Mouse (Mus musculus) frontal cortex, adult 2 months (tissue): Measurements from ENCODE around the gene Csad. TPM values are rescaled to one million over a fixed set of nuclear protein-coding genes. Genes with fewer than 3 reads are reported as not detected.

Source experiments
- DNase-seq, 2 experiments: peaks; one replicate each; pipeline ENCODE4 v3.0.0; 2022; ENCODE audit warnings: low spot score in 1 of 2; ENCODE audit errors: extremely low spot score in 1 of 2
- polyA plus RNA-seq: library from polyadenylated mRNA; depleted of rRNA; stranded (reverse); fragments of >200 nt; gene quantifications from 2 replicates; pipeline ENCODE4 v1.2.3, GENCODE M21; 2012; rRNA removed

Csad gene
- polyA plus RNA-seq, 1 experiment = 42.0 TPM

DNA sequence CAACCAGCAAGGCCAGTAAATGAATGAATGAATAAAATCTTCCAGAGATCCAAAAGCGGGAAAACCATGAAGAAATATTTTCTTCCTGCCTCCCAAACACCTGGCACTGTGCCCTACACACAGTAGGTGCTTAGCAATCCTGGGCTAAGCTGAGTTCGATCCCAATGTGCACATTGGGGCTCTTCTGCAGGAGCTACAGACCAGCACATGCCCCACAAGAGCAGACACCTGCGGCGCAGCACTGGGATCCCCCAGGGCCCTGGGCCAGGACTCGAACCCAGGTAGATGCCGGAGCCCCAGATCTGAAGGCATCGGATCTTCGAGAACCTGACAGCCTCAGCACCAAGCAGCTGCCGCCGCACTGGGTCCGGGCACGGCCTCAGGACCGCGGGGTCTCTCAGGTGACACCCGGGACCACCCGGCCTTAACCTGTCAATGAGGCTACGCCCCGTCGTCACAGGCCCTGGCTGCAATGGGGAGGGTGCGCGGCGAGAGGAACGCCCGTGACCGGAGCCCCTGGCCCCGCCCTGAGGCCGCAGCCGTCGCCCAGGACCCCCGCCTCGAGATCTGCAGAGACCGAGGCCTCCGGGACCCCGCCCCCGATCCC, 68.9 kb downstream of the Csad start:
- peak in 1 of 2 experiments; percentile 34 for DNase-seq

DNA sequence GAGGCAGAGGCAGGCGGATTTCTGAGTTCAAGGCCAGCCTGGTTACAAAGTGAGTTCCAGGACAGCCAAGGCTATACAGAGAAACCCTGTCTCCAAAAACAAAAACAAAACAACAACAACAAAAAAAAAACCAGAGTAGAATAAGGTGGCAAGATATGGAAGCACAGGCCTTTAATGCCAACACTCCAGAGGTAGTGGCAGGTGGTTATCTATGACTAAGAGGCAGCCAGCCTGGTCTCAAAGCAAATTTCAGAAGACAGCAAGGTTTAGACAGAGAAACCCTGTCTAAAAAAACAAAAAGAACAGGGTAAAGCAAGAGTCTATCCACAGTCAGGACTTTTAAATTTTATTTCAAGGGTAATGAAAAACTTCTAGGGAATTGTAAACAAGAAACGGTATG, 69.8 kb downstream of the Csad start:
- DNase-seq = no peak

DNA sequence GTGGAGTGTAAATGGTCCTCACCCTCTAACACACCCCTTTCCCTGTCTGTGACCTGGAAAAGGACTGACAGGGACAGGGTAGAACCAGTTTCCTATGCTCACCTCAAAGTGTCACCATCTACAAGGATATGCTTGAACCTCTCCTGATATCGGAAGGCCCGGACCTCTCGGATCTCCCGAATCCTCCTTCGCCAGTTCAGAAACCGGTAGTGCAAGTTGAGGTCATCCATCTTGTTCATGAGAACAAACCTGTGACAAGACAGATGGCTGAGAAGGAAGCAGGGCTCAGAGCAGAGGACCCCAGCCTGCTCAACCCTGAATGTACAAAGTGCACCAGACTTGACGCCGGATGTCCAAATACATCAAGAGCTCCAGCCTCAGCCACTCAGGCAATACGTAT, 71.2 kb downstream of the Csad start:
- no peak for DNase-seq

Other genes starting within 250 kb of the Csad start
- gene Krt8, start 200.2 kb downstream of the Csad start, polyA plus RNA-seq = 1.7 and 4.5 TPM in 2 replicates
- 1.4 and 3.5 TPM in 2 replicates for gene Krt18, start 176.5 kb downstream of the Csad start, polyA plus RNA-seq
- gene Eif4b, start 131.0 kb downstream of the Csad start, polyA plus RNA-seq = 108 and 115 TPM in 2 replicates
- 28.0 and 29.5 TPM in 2 replicates for gene Tns2, start 104.3 kb downstream of the Csad start, polyA plus RNA-seq
- gene Spryd3, start 68.5 kb downstream of the Csad start, polyA plus RNA-seq = 127 and 136 TPM in 2 replicates
- gene Igfbp6, start 60.4 kb downstream of the Csad start, polyA plus RNA-seq = 46.3 and 51.8 TPM in 2 replicates
- gene Soat2, start 54.2 kb downstream of the Csad start, polyA plus RNA-seq = 0.16 and 0.25 TPM in 2 replicates
- 52.4 and 62.1 TPM in 2 replicates for gene Zfp740, start 1.5 kb downstream of the Csad start, polyA plus RNA-seq
- gene Itgb7, start 27.2 kb upstream of the Csad start, polyA plus RNA-seq = 0.74 and 0.84 TPM in 2 replicates
- gene Rarg, start 52.8 kb upstream of the Csad start, polyA plus RNA-seq = 10.5 and 11.2 TPM in 2 replicates
- 0.08 and 0.15 TPM in 2 replicates for gene Gm9918, start 65.8 kb upstream of the Csad start, polyA plus RNA-seq
- gene Mfsd5, start 74.7 kb upstream of the Csad start, polyA plus RNA-seq = 46.2 and 48.9 TPM in 2 replicates
- 1.6 TPM in 2 replicates for gene Espl1, start 91.5 kb upstream of the Csad start, polyA plus RNA-seq
- 485 and 514 TPM in 2 replicates for gene Pfdn5, start 121.4 kb upstream of the Csad start, polyA plus RNA-seq
- gene Myg1, start 127.0 kb upstream of the Csad start, polyA plus RNA-seq = 87.9 and 91.1 TPM in 2 replicates
- gene Aaas, start 146.0 kb upstream of the Csad start, polyA plus RNA-seq = 18.1 and 18.6 TPM in 2 replicates
- 18.4 and 22.0 TPM in 2 replicates for gene Sp7, start 162.5 kb upstream of the Csad start, polyA plus RNA-seq
- 10.3 and 11.4 TPM in 2 replicates for gene Sp1, start 201.4 kb upstream of the Csad start, polyA plus RNA-seq
- gene Amhr2, start 240.6 kb upstream of the Csad start, polyA plus RNA-seq = 1.3 and 1.6 TPM in 2 replicates